Comparison of ENCODE assay signal across 7 mouse cellular contexts in genomic region chr8:126422920-126423300, GRCm38 (mm10). TPM values are rescaled to one million over a fixed set of nuclear protein-coding genes. Genes with fewer than 3 reads are reported as not detected.
DNase-seq lines count a peak whose midpoint lies in the region; ATAC-seq and TF ChIP-seq lines count a peak whose summit lies in the region.

No protein-coding gene starts in this region.

- peak overlapping the region; percentile 82 for H3K4me2 ChIP-seq in forebrain, postnatal 0 days (ENCODE audit: low read depth)
- peak overlapping the region; percentile 72 for H3K4me2 ChIP-seq in limb, embryonic 12.5 days

- ATAC-seq in forebrain, postnatal 0 days = peak; percentile 55
- peak; percentile 63 for ATAC-seq in limb, embryonic 12.5 days (ENCODE audit: insufficient number of reproducible peaks, insufficient read depth, low FRiP score, low TSS enrichment, low read depth)
- ATAC-seq in monocyte, adult 5-6 weeks (replicated peaks; ENCODE audit: insufficient number of reproducible peaks, low FRiP score, low TSS enrichment, poor library complexity, severe bottlenecking) = 0 out of 2 replicates have a peak, but pooled peaks have one; percentile 1

- peak; percentile 11 for DNase-seq in right cerebral cortex, postnatal 4 days
- no peak for DNase-seq in right cerebral cortex, adult 2 months (ENCODE audit: low spot score in 2 of 2)
- peak; percentile 18 for DNase-seq in brain, embryonic 18.5 days (ENCODE audit: low read depth, low spot score)
- DNase-seq in forebrain, postnatal 0 days = peak; percentile 44
- DNase-seq in yolk sac, embryonic 10.5 days (ENCODE audit: low spot score) = no peak

- 8% methylated on average over 9 of the region's 9 CpGs for WGBS in forebrain, postnatal 0 days
- 11% methylated on average over 9 of the region's 9 CpGs for whole genome bisulfite sequencing in limb, embryonic 12.5 days

- H3K27ac ChIP-seq in forebrain, postnatal 0 days (ENCODE audit: low read depth, low read length) = peak overlapping the region; percentile 83
- peak overlapping the region; percentile 64 for H3K27ac ChIP-seq in limb, embryonic 12.5 days

- TF ChIP-seq CTCF in forebrain, postnatal 0 days (IDR thresholded peaks at IDR 0.05; ENCODE audit: low read depth) = no peak

- H3K4me3 ChIP-seq in forebrain, postnatal 0 days (ENCODE audit: low read depth, low read length) = peak overlapping the region; percentile 69
- peak overlapping the region; percentile 80 for H3K4me3 ChIP-seq in limb, embryonic 12.5 days (replicated peaks)

- peak overlapping the region; percentile 80 for H3K9ac ChIP-seq in forebrain, postnatal 0 days
- peak overlapping the region; percentile 75 for H3K9ac ChIP-seq in limb, embryonic 12.5 days (replicated peaks)

- H3K36me3 ChIP-seq in forebrain, postnatal 0 days (ENCODE audit: insufficient read depth) = peaks cover 23% of the 10 kb centered on the region
- H3K36me3 ChIP-seq in limb, embryonic 12.5 days = peaks cover 23% of the 10 kb centered on the region

- H3K4me1 ChIP-seq in forebrain, postnatal 0 days (ENCODE audit: insufficient read depth) = peaks cover 6% of the 10 kb centered on the region
- peaks cover 10% of the 10 kb centered on the region for H3K4me1 ChIP-seq in limb, embryonic 12.5 days (replicated peaks)

- no peaks in the 10 kb centered on the region for H3K9me3 ChIP-seq in forebrain, postnatal 0 days (ENCODE audit: low read length)
- no peaks in the 10 kb centered on the region for H3K9me3 ChIP-seq in limb, embryonic 12.5 days

- no peaks in the 10 kb centered on the region for H3K27me3 ChIP-seq in forebrain, postnatal 0 days (ENCODE audit: insufficient read depth, low read length)
- no peaks in the 10 kb centered on the region for H3K27me3 ChIP-seq in limb, embryonic 12.5 days

RNA-seq across cellular contexts. Expression of gene Coa6, which starts 0.6 kb away (rescaled TPM):
- 22.2 and 33.7 TPM in 2 replicates for total RNA-seq in forebrain, postnatal 0 days (2014; rRNA removed)
- polyA plus RNA-seq in forebrain, postnatal 0 days (2015; fragmentation: Nextera tagmentation; extraction: Ambion mirVana) = 37.3 and 41.1 TPM in 2 replicates
- polyA plus RNA-seq in limb, embryonic 12.5 days (2016; fragmentation: Nextera tagmentation; extraction: Ambion mirVana) = 48.0 and 49.2 TPM in 2 replicates
- 12.3 to 25.5 TPM (median 24.2 TPM) in 3 replicates for total RNA-seq in monocyte, adult 5-6 weeks (2017)

RNA-seq across cellular contexts. Expression of gene Tarbp1, which starts 52.0 kb away (rescaled TPM):
- total RNA-seq in forebrain, postnatal 0 days (2014; rRNA removed) = 5.6 and 5.8 TPM in 2 replicates
- 0.82 and 1.1 TPM in 2 replicates for polyA plus RNA-seq in forebrain, postnatal 0 days (2015; fragmentation: Nextera tagmentation; extraction: Ambion mirVana)
- polyA plus RNA-seq in limb, embryonic 12.5 days (2016; fragmentation: Nextera tagmentation; extraction: Ambion mirVana) = 3.5 and 3.6 TPM in 2 replicates
- total RNA-seq in monocyte, adult 5-6 weeks (2017) = 0.11 to 0.76 TPM (median 0.58 TPM) in 3 replicates

Comparison
In these comparisons a context has a peak if more than half of its experiments do, and no peak if none do; other contexts are left out.
1. DNase-seq: peak in right cerebral cortex, postnatal 4 days (single experiment), brain, embryonic 18.5 days (single experiment) and forebrain, postnatal 0 days (single experiment); none in right cerebral cortex, adult 2 months (0 of 2) and yolk sac, embryonic 10.5 days (single experiment).
2. ATAC-seq: peak in every context shown above with its lines; median percentile 63 in limb, embryonic 12.5 days; 55 in forebrain, postnatal 0 days; 1 in monocyte, adult 5-6 weeks.